Comparison of ENCODE assay signal across 19 mouse cellular contexts in the genomic region with DNA sequence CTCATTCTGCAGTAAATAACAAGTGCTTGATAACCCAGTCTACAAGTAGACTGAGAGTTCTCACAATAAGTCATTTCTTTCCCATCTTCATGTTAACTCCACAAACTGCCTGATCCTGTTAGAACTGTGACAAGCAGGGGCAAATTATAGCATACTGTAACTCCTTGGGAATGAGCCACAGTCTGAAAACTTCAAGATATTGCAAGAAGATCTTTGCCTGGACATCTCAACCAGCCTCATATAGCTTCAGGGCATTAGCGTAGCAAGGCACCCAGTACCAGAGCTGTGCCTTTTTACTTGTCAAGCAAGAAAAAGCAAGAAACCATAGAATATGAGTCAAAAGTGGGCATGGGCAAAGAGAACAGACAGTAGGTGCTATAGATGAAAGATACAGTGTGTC.
A peak's percentile ranks its signal among the peaks of the same experiment; 100 is the strongest.
DNase-seq lines count a peak whose midpoint lies in the region; ATAC-seq lines count a peak whose summit lies in the region.
"Had no signal": no experiment of that assay in that cellular context is flagged by ENCODE, and none has a peak within 500 bp of the region (broad histone marks: within the 10 kb centered on the region; RNA-seq: fewer than 3 reads in every experiment).

No protein-coding gene starts in this region.

- no peak overlapping the region for H3K27ac ChIP-seq in midbrain, embryonic 11.5 days (ENCODE audit: low read depth, low read length)
- H3K27ac ChIP-seq in midbrain, embryonic 15.5 days = no peak overlapping the region

- no peak for ATAC-seq in midbrain, embryonic 11.5 days (ENCODE audit: low FRiP score)
- ATAC-seq in midbrain, embryonic 15.5 days (replicated peaks) = no peak
- ATAC-seq: activated CD4-positive, CD25-positive, alpha-beta regulatory T cell, adult 4 months; CD4-positive, CD25-positive, alpha-beta regulatory T cell, adult 4 months; Patski had no signal

- H3K9ac ChIP-seq in midbrain, embryonic 11.5 days (ENCODE audit: low read length) = no peak overlapping the region
- no peak overlapping the region for H3K9ac ChIP-seq in midbrain, embryonic 15.5 days

- no peak overlapping the region for H3K4me2 ChIP-seq in midbrain, embryonic 11.5 days
- H3K4me2 ChIP-seq in midbrain, embryonic 15.5 days = no peak overlapping the region

- no peaks in the 10 kb centered on the region for H3K4me1 ChIP-seq in midbrain, embryonic 11.5 days (ENCODE audit: control insufficient read depth, insufficient read depth, low read length)
- H3K4me1 ChIP-seq in midbrain, embryonic 15.5 days = no peaks in the 10 kb centered on the region

- intact Hi-C loops in heart, postnatal 14 days (cut with DNase I) = no loop called here

- DNase-seq in heart, adult 11 months = peak; percentile 75
- no peak for DNase-seq in heart, postnatal 14 days
- peak; percentile 61 for DNase-seq in midbrain, embryonic 11.5 days (ENCODE audit: low spot score, missing footprints)
- DNase-seq: adrenal gland, adult 2 months; adrenal gland, adult 8-10 months; adrenal gland, postnatal 10 days; adrenal gland, postnatal 14 days; adrenal gland, postnatal 25 days; adrenal gland, postnatal 36 days; B cell, adult 2 months; cerebellum, adult 11 months; cerebellum, adult 11-12 months; cerebellum, adult 18-20 months had no signal

- 92% methylated on average over 1 of the region's 1 CpGs for WGBS in midbrain, embryonic 11.5 days
- 94% methylated on average over 1 of the region's 1 CpGs for WGBS in midbrain, embryonic 15.5 days

- no peaks in the 10 kb centered on the region for H3K9me3 ChIP-seq in midbrain, embryonic 11.5 days (ENCODE audit: control insufficient read depth, low read length)
- H3K9me3 ChIP-seq in midbrain, embryonic 15.5 days = no peaks in the 10 kb centered on the region
- H3K9me3 ChIP-seq: G1E had no signal

- H3K36me3 ChIP-seq in midbrain, embryonic 11.5 days (ENCODE audit: control insufficient read depth, insufficient read depth, low read length) = no peaks in the 10 kb centered on the region
- no peaks in the 10 kb centered on the region for H3K36me3 ChIP-seq in midbrain, embryonic 15.5 days (replicated peaks)
- H3K36me3 ChIP-seq: G1E had no signal

- no peaks in the 10 kb centered on the region for H3K27me3 ChIP-seq in midbrain, embryonic 11.5 days (ENCODE audit: control insufficient read depth, insufficient read depth, low read length)
- H3K27me3 ChIP-seq in midbrain, embryonic 15.5 days (replicated peaks) = no peaks in the 10 kb centered on the region
- H3K27me3 ChIP-seq: CH12.LX, Patski had no signal

- no peak overlapping the region for H3K4me3 ChIP-seq in midbrain, embryonic 11.5 days (ENCODE audit: low read depth, low read length)
- H3K4me3 ChIP-seq in midbrain, embryonic 15.5 days = no peak overlapping the region

Comparison
In these comparisons a context has a peak if more than half of its experiments do, and no peak if none do; other contexts are left out.
1. DNase-seq: peak in heart, adult 11 months (single experiment) and midbrain, embryonic 11.5 days (single experiment); none in heart, postnatal 14 days (0 of 2).